Mouse (Mus musculus) adrenal gland (tissue): ENCODE measurements at regions not wholly inside any gene's neighbourhood (a gene's known extent, or its start where the extent isn't known, plus 50 kb on each side); places are given as distances from the start of the nearest gene placed in this dataset.

Source experiments
- intact Hi-C: fragments of 180-260 bp; cut with DNase I; formaldehyde crosslinking; loops from one replicate; pipeline ENCODE4 v1.15.1; 2025

- intact Hi-C loops, result no loop called here
These were observed 477.2 kb upstream of the 3110018I06Rik start for GRCm38 (mm10) chr12:107010995-107011786.

GRCm38 (mm10) chr12:107016801-107017200 is 471.6 kb upstream of the 3110018I06Rik start:
- intact Hi-C loops, result no loop called here

GRCm38 (mm10) chr12:107021806-107022205 is 466.6 kb upstream of the 3110018I06Rik start:
- intact Hi-C loops, result no loop called here

GRCm38 (mm10) chr12:107026821-107027220 is 461.6 kb upstream of the 3110018I06Rik start:
- intact Hi-C loops, result no loop called here

GRCm38 (mm10) chr12:107027842-107028549 is 460.4 kb upstream of the 3110018I06Rik start:
- intact Hi-C loops, result no loop called here

- intact Hi-C loops, result no loop called here
These were observed 459.4 kb upstream of the 3110018I06Rik start for GRCm38 (mm10) chr12:107028985-107029384.

- intact Hi-C loops, result no loop called here
These were observed 452.1 kb upstream of the 3110018I06Rik start for GRCm38 (mm10) chr12:107036357-107036756.

- intact Hi-C loops, result no loop called here
These were observed 446.3 kb upstream of the 3110018I06Rik start for GRCm38 (mm10) chr12:107041927-107042652.

GRCm38 (mm10) chr12:107046496-107046895 is 441.9 kb upstream of the 3110018I06Rik start:
- intact Hi-C loops, result no loop called here

GRCm38 (mm10) chr12:107047059-107047531 is 441.3 kb upstream of the 3110018I06Rik start:
- intact Hi-C loops, result no loop called here

- intact Hi-C loops, result no loop called here
These were observed 437.4 kb upstream of the 3110018I06Rik start for GRCm38 (mm10) chr12:107050891-107051635.

- intact Hi-C loops, result no loop called here
These were observed 436.3 kb upstream of the 3110018I06Rik start for GRCm38 (mm10) chr12:107052136-107052535.

- intact Hi-C loops, result no loop called here
These were observed 431.9 kb upstream of the 3110018I06Rik start for GRCm38 (mm10) chr12:107056553-107056952.

GRCm38 (mm10) chr12:107060514-107060913 is 427.9 kb upstream of the 3110018I06Rik start:
- intact Hi-C loops, result no loop called here

GRCm38 (mm10) chr12:107067346-107067745 is 421.1 kb upstream of the 3110018I06Rik start:
- intact Hi-C loops, result no loop called here

- intact Hi-C loops, result no loop called here
These were observed 405.9 kb upstream of the 3110018I06Rik start for GRCm38 (mm10) chr12:107082541-107082940.

- intact Hi-C loops, result no loop called here
These were observed 403.1 kb upstream of the 3110018I06Rik start for GRCm38 (mm10) chr12:107085058-107085905.

GRCm38 (mm10) chr12:107085906-107086655 is 402.4 kb upstream of the 3110018I06Rik start:
- intact Hi-C loops, result loop anchor here (2.0 kb wide), 1 partner anchor 913 kb away; no protein-coding TSS in a partner anchor

GRCm38 (mm10) chr12:107092151-107092550 is 396.3 kb upstream of the 3110018I06Rik start:
- intact Hi-C loops, result no loop called here
